Mouse (Mus musculus) olfactory bulb, adult 2 months (tissue): ENCODE results near the gene Opa3.

ENCODE experiments used
- CTCF ChIP-seq: fragments of 200-500 bp; IDR thresholded peaks from 2 replicates; pipeline ENCODE4 v1.5.1; 2012; ENCODE audit warnings: low read depth, mild to moderate bottlenecking, low read length, moderate library complexity; ENCODE audit not compliant: insufficient read depth
- POLR2A ChIP-seq: fragments of 200-500 bp; IDR thresholded peaks from 2 replicates; pipeline ENCODE4 v1.6.1; 2012; ENCODE audit warnings: mild to moderate bottlenecking, low read depth, low read length, moderate library complexity; ENCODE audit not compliant: insufficient read depth

GRCm38 (mm10) chr7:19240905-19241463 is 12.8 kb downstream of the Opa3 start:
- TF ChIP-seq CTCF (no peak), POLR2A (no peak)
